Mouse (Mus musculus) cortical plate, adult 2 months (tissue): ENCODE measurements at regions not wholly inside any gene's neighbourhood (a gene's known extent, or its start where the extent isn't known, plus 50 kb on each side); places are given as distances from the start of the nearest gene placed in this dataset.

Source experiments
- CTCF ChIP-seq: fragments of 200-500 bp; IDR thresholded peaks from 2 replicates; pipeline ENCODE4 v1.5.1; 2011; ENCODE audit warnings: mild to moderate bottlenecking, control low read depth, low read length; ENCODE audit not compliant: insufficient read depth; ENCODE audit errors: extremely low read depth
- POLR2A ChIP-seq: fragments of 200-500 bp; IDR thresholded peaks from 2 replicates; pipeline ENCODE4 v1.6.1; 2011; ENCODE audit warnings: mild to moderate bottlenecking, low read length, control low read depth; ENCODE audit not compliant: insufficient read depth; ENCODE audit errors: extremely low read depth

DNA sequence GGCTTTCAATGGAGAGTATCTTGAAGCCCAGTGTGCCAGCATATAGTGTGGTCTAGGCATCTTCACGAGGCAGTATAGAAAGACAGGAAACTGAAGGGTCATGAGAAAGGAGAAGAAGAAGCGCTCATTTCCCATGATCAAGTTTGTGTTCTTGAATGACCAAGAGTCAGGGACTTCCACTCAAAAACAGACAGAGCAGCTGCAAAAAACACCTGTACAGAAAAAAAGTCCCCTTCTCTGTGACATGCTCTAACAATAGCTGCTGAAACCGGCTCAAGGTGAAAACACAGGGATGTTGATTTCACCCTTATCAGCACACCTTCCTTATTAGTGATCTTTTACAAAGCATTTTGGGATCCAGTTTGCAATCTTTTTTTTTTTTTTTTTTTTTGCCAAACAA is 90.6 kb upstream of the Fam98a start:
- TF ChIP-seq CTCF (no peak), POLR2A (no peak)
